Mouse (Mus musculus) ES-Bruce4 (cell line): ENCODE measurements around the gene Cnnm3. TPM values are rescaled to one million over a fixed set of nuclear protein-coding genes. Genes with fewer than 3 reads are reported as not detected.

ENCODE experiments used
- H3K27ac ChIP-seq: 2 replicates; pipeline ENCODE4 v1.5.1; 2012; ENCODE audit warnings: low read length, inconsistent platforms; ENCODE audit not compliant: insufficient read depth
- H3K27me3 ChIP-seq: 2 replicates; pipeline ENCODE4 v1.6.1; 2012; ENCODE audit warnings: mild to moderate bottlenecking, low read length, inconsistent platforms; ENCODE audit not compliant: control insufficient read depth, poor library complexity, insufficient read depth, severe bottlenecking
- H3K36me3 ChIP-seq: 2 replicates; pipeline ENCODE4 v1.6.1; 2012; ENCODE audit warnings: inconsistent platforms, mild to moderate bottlenecking, low read length, moderate library complexity; ENCODE audit not compliant: control insufficient read depth, poor library complexity, insufficient read depth, severe bottlenecking
- H3K4me1 ChIP-seq: one replicate; pipeline ENCODE4 v1.8.1; 2011; ENCODE audit warnings: low read length; ENCODE audit not compliant: control insufficient read depth, insufficient read depth
- H3K4me3 ChIP-seq: 2 replicates; pipeline ENCODE4 v1.5.1; 2011; ENCODE audit warnings: low read depth, mild to moderate bottlenecking, low read length
- H3K9ac ChIP-seq: 2 replicates; pipeline ENCODE4 v1.6.1; 2012; ENCODE audit warnings: low read depth, mild to moderate bottlenecking, inconsistent platforms; ENCODE audit not compliant: poor library complexity, severe bottlenecking
- H3K9me3 ChIP-seq: replicated peaks from 2 replicates; pipeline ENCODE4 v1.6.1; 2012; ENCODE audit warnings: mild to moderate bottlenecking, low read length, inconsistent platforms; ENCODE audit not compliant: control insufficient read depth, poor library complexity, insufficient read depth, severe bottlenecking
- CTCF ChIP-seq: IDR thresholded peaks from one replicate; pipeline ENCODE4 v1.8.1; 2011; ENCODE audit warnings: low read depth, low read length
- EP300 ChIP-seq: IDR thresholded peaks from 2 replicates; pipeline ENCODE4 v1.6.1; 2011; ENCODE audit warnings: low read depth, low read length; ENCODE audit not compliant: insufficient read depth
- POLR2A ChIP-seq: IDR thresholded peaks from one replicate; pipeline ENCODE4 v1.8.1; 2011; ENCODE audit warnings: low read length; ENCODE audit not compliant: insufficient read depth
- polyA plus RNA-seq: library from polyadenylated mRNA; stranded (reverse); fragments of >200 nt; gene quantifications from 2 replicates; pipeline ENCODE4 v1.2.4, GENCODE M21; 2011; ENCODE audit warnings: low read depth; ENCODE audit not compliant: missing spikeins, insufficient read depth, insufficient read length

Cnnm3 gene
- polyA plus RNA-seq, 1 experiment: 17.4 TPM

DNA sequence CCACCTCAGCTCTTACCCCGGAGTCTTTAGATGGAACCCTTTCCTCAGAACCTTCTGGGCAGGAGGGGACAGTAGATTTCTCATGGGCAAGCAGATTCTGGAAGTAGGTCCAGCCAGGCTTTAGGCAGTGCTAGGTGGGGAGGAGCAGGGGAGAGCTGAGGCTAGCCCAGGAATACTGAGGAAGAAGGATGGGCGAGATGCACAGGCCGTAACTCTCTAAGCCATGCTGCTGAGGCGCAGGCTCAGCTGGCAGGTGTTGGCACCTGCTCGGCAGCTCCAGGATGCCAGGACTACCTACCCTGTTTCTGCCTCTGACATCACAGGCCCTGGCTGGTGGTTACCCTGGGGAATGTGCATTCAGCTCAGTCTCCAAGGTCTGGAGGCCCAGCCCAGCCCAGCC lies 58.7 kb downstream of the Cnnm3 start:
- Histone ChIP-seq H3K4me1 (peaks cover 6% of the 10 kb centered on the region), H3K9ac (no peak overlapping the region)

GRCm38 (mm10) chr1:36571627-36572026 lies 60.0 kb downstream of the Cnnm3 start:
- Histone ChIP-seq H3K9ac (no peak overlapping the region), H3K27ac (no peak overlapping the region), H3K9me3 (no peaks in the 10 kb centered on the region), H3K27me3 (no peaks in the 10 kb centered on the region), H3K4me3 (no peak overlapping the region), H3K36me3 (no peaks in the 10 kb centered on the region), H3K4me1 (peaks cover 6% of the 10 kb centered on the region)
- TF ChIP-seq EP300: no peak
- no peak for TF ChIP-seq POLR2A
- no peak for TF ChIP-seq CTCF

More for the DNA sequence above, 58.7 kb downstream of the Cnnm3 start:
- TF ChIP-seq POLR2A: no peak
- no peak for TF ChIP-seq EP300
- TF ChIP-seq CTCF: no peak
- H3K36me3 ChIP-seq: no peaks in the 10 kb centered on the region
- no peak overlapping the region for H3K4me3 ChIP-seq
- no peaks in the 10 kb centered on the region for H3K9me3 ChIP-seq
- no peak overlapping the region for H3K27ac ChIP-seq
- H3K27me3 ChIP-seq: no peaks in the 10 kb centered on the region

- H3K36me3 ChIP-seq: no peaks in the 10 kb centered on the region
- H3K4me3 ChIP-seq: no peak overlapping the region
- no peak overlapping the region for H3K27ac ChIP-seq
- no peak overlapping the region for H3K9ac ChIP-seq
- H3K9me3 ChIP-seq: no peaks in the 10 kb centered on the region
- TF ChIP-seq POLR2A (no peak), EP300 (no peak), CTCF (no peak)
- H3K27me3 ChIP-seq: no peaks in the 10 kb centered on the region
- peaks cover 11% of the 10 kb centered on the region for H3K4me1 ChIP-seq
Observed at GRCm38 (mm10) chr1:36572140-36572700, 60.6 kb downstream of the Cnnm3 start.

DNA sequence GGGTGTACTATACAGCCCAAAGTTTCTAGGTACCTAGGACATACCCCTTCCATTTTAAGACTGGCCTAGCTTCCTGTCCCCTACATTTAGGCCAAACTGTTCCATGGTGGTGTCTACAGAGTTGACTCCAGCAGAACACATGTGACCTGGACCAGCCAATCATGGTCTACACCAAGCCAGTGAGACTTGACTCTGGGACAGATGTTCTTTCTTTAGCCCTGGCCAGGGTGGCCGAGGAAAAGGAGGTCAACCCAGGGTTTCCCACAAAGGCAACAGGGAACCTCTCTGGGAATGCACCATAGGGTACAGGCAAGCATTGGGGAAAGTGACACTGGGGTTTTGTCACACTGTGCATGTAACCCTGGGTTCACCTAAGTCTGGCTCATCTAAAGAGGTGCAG lies 61.0 kb downstream of the Cnnm3 start:
- H3K9ac ChIP-seq: no peak overlapping the region
- H3K4me1 ChIP-seq: peaks cover 13% of the 10 kb centered on the region
- no peaks in the 10 kb centered on the region for H3K36me3 ChIP-seq
- TF ChIP-seq POLR2A (no peak), EP300 (no peak), CTCF (no peak)
- H3K27ac ChIP-seq: no peak overlapping the region
- no peak overlapping the region for H3K4me3 ChIP-seq
- no peaks in the 10 kb centered on the region for H3K27me3 ChIP-seq
- no peaks in the 10 kb centered on the region for H3K9me3 ChIP-seq

- Histone ChIP-seq H3K27ac (no peak overlapping the region), H3K9ac (no peak overlapping the region), H3K27me3 (no peaks in the 10 kb centered on the region), H3K9me3 (no peaks in the 10 kb centered on the region), H3K4me3 (no peak overlapping the region), H3K4me1 (peaks cover 13% of the 10 kb centered on the region), H3K36me3 (no peaks in the 10 kb centered on the region)
- TF ChIP-seq EP300 (no peak), POLR2A (no peak), CTCF (no peak)
Observed at GRCm38 (mm10) chr1:36573524-36573923, 61.9 kb downstream of the Cnnm3 start.

GRCm38 (mm10) chr1:36574196-36574955 lies 62.7 kb downstream of the Cnnm3 start:
- no peak overlapping the region for H3K27ac ChIP-seq
- peaks cover 13% of the 10 kb centered on the region for H3K4me1 ChIP-seq
- H3K36me3 ChIP-seq: no peaks in the 10 kb centered on the region
- no peak for TF ChIP-seq CTCF
- H3K9me3 ChIP-seq: no peaks in the 10 kb centered on the region
- H3K9ac ChIP-seq: no peak overlapping the region
- H3K27me3 ChIP-seq: no peaks in the 10 kb centered on the region
- no peak overlapping the region for H3K4me3 ChIP-seq
